Mouse (Mus musculus) kidney, postnatal 4 days (tissue): ENCODE data around the gene Npsr1.

ENCODE experiments used
- DNase-seq, 2 experiments: peaks; one replicate each; pipeline ENCODE4 v3.0.0; 2021; ENCODE audit warnings: mixed read lengths in 2 of 2

Npsr1 gene

GRCm38 (mm10) chr9:24247557-24247956, 149.8 kb downstream of the Npsr1 start:
- DNase-seq: no peak

DNA sequence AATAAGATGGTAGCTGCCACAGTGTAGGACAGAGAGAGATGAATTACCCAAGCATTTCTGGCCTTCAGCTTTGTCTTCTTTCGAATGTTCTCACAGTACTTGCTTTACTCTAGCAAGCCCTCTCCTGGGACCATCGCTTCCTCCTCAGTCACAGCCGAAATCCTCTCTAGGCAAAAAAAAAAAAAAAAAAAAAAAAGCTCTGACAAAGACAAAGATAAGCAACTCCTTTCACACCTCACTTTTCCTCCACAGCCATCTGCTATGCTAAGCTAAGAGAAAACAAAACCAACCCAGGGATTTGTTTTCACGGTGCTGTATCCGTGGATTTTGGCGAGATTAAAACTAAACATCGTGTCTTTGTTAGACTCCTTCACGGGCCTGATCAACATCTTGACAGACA, 156.4 kb downstream of the Npsr1 start:
- DNase-seq: no peak

- DNase-seq: no peak
These were observed 182.9 kb downstream of the Npsr1 start for GRCm38 (mm10) chr9:24280498-24281287.

DNA sequence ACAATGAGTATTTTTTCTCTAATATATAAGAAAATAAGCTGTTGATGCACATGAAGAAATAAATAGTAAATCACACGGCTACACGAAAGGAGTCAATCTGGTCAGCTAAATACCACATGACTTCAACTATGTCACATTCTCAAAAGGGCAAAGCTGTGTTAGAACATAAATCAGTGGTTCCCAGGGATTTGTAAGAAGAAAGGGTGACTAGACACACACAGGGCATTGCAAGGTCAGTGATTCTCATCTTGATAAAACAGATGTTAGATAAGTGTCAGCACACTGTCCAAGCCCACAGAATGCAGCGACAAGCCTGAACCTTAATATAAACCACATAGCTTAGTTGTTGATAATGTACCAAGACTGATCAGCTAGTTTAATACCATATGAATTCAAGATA, 184.8 kb downstream of the Npsr1 start:
- no peak for DNase-seq

- DNase-seq: no peak
These were observed 185.3 kb downstream of the Npsr1 start for GRCm38 (mm10) chr9:24283071-24283470.

- no peak for DNase-seq
These were observed 185.7 kb downstream of the Npsr1 start for GRCm38 (mm10) chr9:24283536-24283935.

- DNase-seq: no peak
These were observed 186.7 kb downstream of the Npsr1 start for GRCm38 (mm10) chr9:24284239-24285084.

DNA sequence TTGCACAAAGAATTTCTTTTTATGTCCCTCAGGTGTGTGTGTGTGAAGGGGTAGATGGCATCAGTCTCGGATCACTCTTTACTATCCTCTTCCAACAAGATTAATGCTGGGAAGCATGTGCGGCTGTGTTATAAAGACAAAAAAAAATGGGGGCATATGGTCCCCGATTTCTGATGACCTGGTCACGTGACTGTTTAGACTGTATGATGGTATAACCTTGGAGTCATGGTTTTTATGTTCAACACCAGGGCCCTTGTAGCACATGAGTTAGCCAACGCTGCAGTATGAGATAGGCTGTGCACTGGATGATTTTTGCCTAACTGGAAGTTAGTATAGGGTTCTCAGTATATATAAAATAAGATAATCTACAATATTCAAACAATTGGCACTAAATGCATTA, 187.6 kb downstream of the Npsr1 start:
- no peak for DNase-seq

GRCm38 (mm10) chr9:24291385-24291784, 193.6 kb downstream of the Npsr1 start:
- peak; percentile 46 to 58 for DNase-seq

DNA sequence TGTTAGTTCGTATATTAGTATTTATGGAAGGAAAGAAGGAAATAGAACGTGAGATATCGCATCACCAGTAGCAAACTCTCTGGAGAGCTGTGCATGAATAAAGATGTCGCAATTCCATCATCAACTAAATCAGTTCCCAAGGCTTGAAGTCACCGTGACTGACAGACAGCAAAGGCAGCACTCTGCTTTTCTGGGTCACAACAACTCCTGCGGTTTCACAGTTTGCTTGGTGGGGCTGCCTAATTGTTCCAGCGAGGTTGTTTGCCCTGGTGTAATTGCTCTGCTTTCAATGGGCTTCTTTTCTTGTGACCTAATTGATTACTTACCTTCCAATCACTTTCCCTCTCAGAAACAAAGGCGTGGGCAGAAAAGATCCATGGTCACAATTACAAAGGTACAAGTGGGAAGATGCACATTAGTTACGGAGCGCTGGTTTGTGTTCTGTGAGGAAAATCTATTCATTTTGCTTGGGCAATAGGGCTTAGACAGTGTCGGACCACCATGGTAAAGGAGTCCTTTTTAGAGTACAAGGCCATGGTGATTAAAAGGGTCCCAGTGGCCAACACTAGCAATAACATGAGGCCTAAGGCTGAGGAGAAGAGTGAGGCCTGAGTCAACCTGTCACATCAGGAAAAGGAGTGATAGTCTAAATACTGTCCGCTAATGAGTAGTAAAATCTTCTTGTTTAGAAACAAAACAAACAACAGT, 195.6 kb downstream of the Npsr1 start:
- DNase-seq: no peak

DNA sequence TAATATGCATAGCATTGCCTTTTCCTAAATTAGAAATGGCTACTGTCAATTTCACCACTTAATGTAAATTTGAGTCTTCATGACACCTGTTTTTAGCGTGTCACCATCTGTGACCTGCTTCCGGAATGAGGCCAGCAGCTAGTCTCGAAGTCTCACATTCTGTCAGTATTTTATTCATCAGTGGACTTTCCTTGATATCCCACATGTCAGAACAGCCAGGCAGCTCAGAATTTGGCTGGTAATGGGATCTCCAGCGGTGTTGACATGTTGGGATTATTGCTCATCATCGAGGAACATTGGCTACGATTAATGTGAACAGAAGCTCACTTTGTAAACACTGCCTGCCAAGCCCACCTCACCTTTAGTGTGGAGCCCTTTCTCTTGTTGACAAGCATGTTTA, 205.1 kb downstream of the Npsr1 start:
- DNase-seq: no peak

DNA sequence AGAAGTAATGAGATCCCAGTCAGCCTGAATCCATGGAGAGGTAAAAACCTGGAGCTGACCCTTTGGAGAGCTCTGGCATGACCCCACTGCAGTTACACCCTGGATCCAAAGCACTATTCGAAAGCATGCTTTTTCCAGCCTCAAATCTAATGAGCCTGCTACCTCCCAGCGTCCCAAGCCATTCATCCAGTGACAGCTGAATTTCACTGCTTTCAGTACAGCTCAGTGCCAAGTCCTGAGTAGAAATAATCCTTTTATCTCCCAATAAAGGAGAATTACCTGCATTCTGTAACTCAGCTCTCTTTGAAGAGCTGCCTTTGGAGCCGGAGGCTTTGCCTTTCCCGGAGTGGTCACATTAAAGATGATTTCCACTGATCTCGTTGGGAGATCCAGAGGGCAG, 209.2 kb downstream of the Npsr1 start:
- DNase-seq: no peak

GRCm38 (mm10) chr9:24307400-24307799, 209.6 kb downstream of the Npsr1 start:
- DNase-seq: no peak

GRCm38 (mm10) chr9:24315835-24316234, 218.0 kb downstream of the Npsr1 start:
- DNase-seq: no peak

- DNase-seq: no peak
These were observed 233.9 kb downstream of the Npsr1 start for GRCm38 (mm10) chr9:24331661-24332060.

- no peak for DNase-seq
These were observed 243.5 kb downstream of the Npsr1 start for GRCm38 (mm10) chr9:24341321-24341720.

GRCm38 (mm10) chr9:24347011-24347410, 249.2 kb downstream of the Npsr1 start:
- DNase-seq: no peak

DNA sequence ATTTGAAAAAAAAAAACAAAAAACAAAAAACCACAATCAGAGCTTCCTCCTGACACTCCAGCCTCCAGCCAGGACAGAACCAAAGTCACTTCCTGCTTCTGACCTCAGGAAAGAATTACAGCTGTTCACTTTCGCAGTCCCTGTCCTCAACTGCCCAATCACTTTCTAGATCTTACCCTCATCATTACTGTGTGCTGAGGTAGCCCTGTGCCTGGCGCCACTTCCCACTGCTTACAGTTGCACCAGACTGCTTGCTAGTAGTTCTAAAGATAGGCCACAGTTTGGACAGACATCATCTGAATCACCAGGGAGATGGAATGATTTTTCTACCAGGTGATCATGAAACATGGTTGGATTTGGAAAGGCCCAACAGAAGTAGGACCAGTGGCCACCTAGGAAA, 251.7 kb downstream of the Npsr1 start:
- no peak for DNase-seq

DNA sequence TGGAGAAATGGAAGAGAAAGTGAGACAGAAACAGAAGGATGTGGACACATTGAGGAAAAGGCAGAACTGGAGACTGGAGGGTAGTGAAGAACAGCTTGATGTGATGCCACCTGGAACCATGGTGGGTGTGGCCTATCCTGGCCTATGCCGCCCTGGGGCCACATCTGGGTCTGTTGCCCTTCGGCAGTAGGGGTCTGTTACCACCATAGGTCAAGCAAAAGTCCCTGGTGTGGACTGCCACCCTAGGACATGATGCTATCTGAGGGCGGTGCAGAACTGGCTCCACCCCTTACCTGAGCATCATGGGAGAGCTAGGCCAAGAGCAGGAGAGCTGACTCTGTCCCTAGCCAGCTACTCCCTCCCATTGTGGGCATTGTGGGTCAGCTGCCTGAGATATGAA, 253.6 kb downstream of the Npsr1 start:
- no peak for DNase-seq
